8 mouse cellular contexts compared by ENCODE assay signal in the genomic region with DNA sequence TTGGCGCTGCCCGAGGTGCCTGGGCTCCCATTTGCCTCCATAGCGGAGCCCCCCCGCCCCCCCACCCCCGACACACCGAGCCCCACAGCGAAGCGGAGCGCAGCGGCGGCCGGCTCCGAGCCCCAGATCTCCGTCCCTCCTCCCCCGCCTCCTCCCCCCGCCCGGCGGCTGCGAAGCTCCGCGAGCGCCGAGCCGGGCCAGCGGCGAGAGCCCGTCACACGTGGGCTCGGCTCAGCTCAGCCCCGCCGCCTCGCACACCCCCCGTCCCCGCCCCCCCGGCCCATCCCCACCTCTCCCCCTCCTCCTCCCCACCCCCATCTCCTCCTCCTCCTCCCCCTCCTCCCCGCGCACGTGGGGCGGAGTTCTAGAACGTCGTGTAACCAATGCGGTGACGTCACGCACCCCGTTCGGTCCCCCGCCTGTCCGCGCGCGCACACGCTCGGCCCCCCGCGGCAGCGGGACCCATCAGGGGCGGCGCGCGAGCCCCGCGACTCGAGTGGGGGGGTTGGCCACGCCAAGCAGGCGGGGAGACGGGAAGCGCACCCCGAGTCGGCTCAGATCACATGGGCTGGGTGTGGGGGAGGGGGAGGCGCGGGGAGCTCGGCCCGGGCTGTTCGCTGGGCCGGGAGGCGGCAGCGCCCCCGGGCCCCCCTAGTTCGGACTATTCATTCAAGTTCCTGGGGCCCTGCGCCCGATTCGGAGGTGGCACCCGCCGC. TPM values are rescaled to one million over a fixed set of nuclear protein-coding genes. Genes with fewer than 3 reads are reported as not detected.
DNase-seq lines count a peak whose midpoint lies in the region; ATAC-seq and TF ChIP-seq lines count a peak whose summit lies in the region.

Gene Msi2 (minus strand): TSS at position 464 of the 716 bp plus-strand sequence.

- peak within 1 kb of the TSS; percentile 98 for H3K27ac ChIP-seq in ES-E14 (ENCODE audit: insufficient read depth, low read depth, low read length, poor library complexity, severe bottlenecking)
- peak within 1 kb of the TSS; percentile 90 for H3K27ac ChIP-seq in forebrain, embryonic 15.5 days (replicated peaks)
- H3K27ac ChIP-seq in lung, embryonic 15.5 days, result peak within 1 kb of the TSS; percentile 89

- in situ Hi-C loops in ES-E14 (cut with MboI; ENCODE audit: low sequenced_read_pairs in 2 of 2, unreplicated experiment in 2 of 2), result no loop called here

- peak; percentile 82 for ATAC-seq in forebrain, embryonic 15.5 days (replicated peaks)
- ATAC-seq in lung, embryonic 15.5 days (ENCODE audit: borderline replicate concordance, extremely low read depth, low FRiP score, low TSS enrichment), result peak; percentile 86

- intact Hi-C loops in heart, postnatal 25 days (cut with DNase I), result loop anchor here (5.0 kb wide), 1 partner anchor 96 kb away; no protein-coding TSS in a partner anchor

- H3K27me3 ChIP-seq in forebrain, embryonic 15.5 days, result no peaks in the 10 kb centered on the region
- H3K27me3 ChIP-seq in lung, embryonic 15.5 days, result no peaks in the 10 kb centered on the region

- no peaks in the 10 kb centered on the region for H3K9me3 ChIP-seq in ES-E14 (ENCODE audit: control insufficient read depth, insufficient read depth, low read depth, low read length)
- H3K9me3 ChIP-seq in forebrain, embryonic 15.5 days, result no peaks in the 10 kb centered on the region
- H3K9me3 ChIP-seq in lung, embryonic 15.5 days, result no peaks in the 10 kb centered on the region

- H3K4me3 ChIP-seq in ES-E14 (ENCODE audit: insufficient read depth in 1 of 2, low read depth in 1 of 2, low read length in 2 of 2, poor library complexity in 1 of 2, severe bottlenecking in 1 of 2), result peak within 1 kb of the TSS; percentile 94 to 100
- H3K4me3 ChIP-seq in forebrain, embryonic 15.5 days, result peak within 1 kb of the TSS; percentile 98
- peak within 1 kb of the TSS; percentile 97 for H3K4me3 ChIP-seq in lung, embryonic 15.5 days

- peak within 1 kb of the TSS; percentile 99 for H3K9ac ChIP-seq in ES-E14 (ENCODE audit: insufficient read depth, low read depth, low read length, poor library complexity, severe bottlenecking)
- peak within 1 kb of the TSS; percentile 96 for H3K9ac ChIP-seq in forebrain, embryonic 15.5 days (replicated peaks)
- H3K9ac ChIP-seq in lung, embryonic 15.5 days, result peak within 1 kb of the TSS; percentile 96

- peaks cover 4 to 13% of the 10 kb centered on the region in 2 experiments for H3K4me1 ChIP-seq in ES-E14 (ENCODE audit: control insufficient read depth in 2 of 2, insufficient read depth in 2 of 2, low read length in 2 of 2, poor library complexity in 1 of 2)
- peaks cover 45% of the 10 kb centered on the region for H3K4me1 ChIP-seq in forebrain, embryonic 15.5 days
- H3K4me1 ChIP-seq in lung, embryonic 15.5 days, result peaks cover 29% of the 10 kb centered on the region

- H3K36me3 ChIP-seq in ES-E14 (ENCODE audit: control insufficient read depth, insufficient read depth, low read length, poor library complexity, severe bottlenecking), result peaks cover 4% of the 10 kb centered on the region; the same call in 1 of the 2 replicates
- H3K36me3 ChIP-seq in forebrain, embryonic 15.5 days, result no peaks in the 10 kb centered on the region
- H3K36me3 ChIP-seq in lung, embryonic 15.5 days, result no peaks in the 10 kb centered on the region

- peak within 1 kb of the TSS; percentile 88 for H3K4me2 ChIP-seq in forebrain, embryonic 15.5 days (replicated peaks)
- H3K4me2 ChIP-seq in lung, embryonic 15.5 days, result peak within 1 kb of the TSS; percentile 79

- WGBS in forebrain, embryonic 15.5 days, result under 1% methylated on average over 61 of the region's 84 CpGs
- under 1% methylated on average over 32 of the region's 84 CpGs for WGBS in lung, embryonic 15.5 days

- DNase-seq in ES-E14 (ENCODE audit: low read depth, low spot score), result peak; percentile 85
- DNase-seq in cerebellum, adult 11-12 months, result peak; percentile 92
- peak; percentile 86 for DNase-seq in heart, postnatal 25 days (ENCODE audit: low spot score)
- DNase-seq in layer of hippocampus, adult 8-10 months (ENCODE audit: low spot score in 2 of 2), result peak; percentile 88
- peak; percentile 88 for DNase-seq in ovary, adult 18-20 months (ENCODE audit: low spot score)
- DNase-seq in thymus, postnatal 0 days (ENCODE audit: low spot score), result peak; percentile 95

TF ChIP-seq in ES-E14, 5 proteins besides CTCF, POLR2A, EP300 and RAD21:
- no peak for TF ChIP-seq HCFC1 (IDR thresholded peaks at IDR 0.05; ENCODE audit: borderline replicate concordance, insufficient read depth, low read length)
- no peak for TF ChIP-seq CHD2 (IDR thresholded peaks at IDR 0.05; ENCODE audit: low read depth, low read length)

RNA-seq across cellular contexts. Expression of gene Msi2, which starts in this region (rescaled TPM):
- 66.4 and 94.8 TPM in 2 replicates for total RNA-seq in ES-E14 (2012; rRNA removed)
- polyA plus RNA-seq in forebrain, embryonic 15.5 days (2015; fragmentation: Nextera tagmentation; extraction: Ambion mirVana), result 25.3 and 27.1 TPM in 2 replicates
- total RNA-seq in heart, postnatal 25 days (2021), result 100 to 1,000 TPM; 191 to 211 TPM
- 100 to 1,000 TPM; 102 to 121 (median 109) TPM for total RNA-seq in layer of hippocampus, adult 8-10 months (2022)
- 12.0 and 13.8 TPM in 2 replicates for polyA plus RNA-seq in lung, embryonic 15.5 days (2015; fragmentation: Nextera tagmentation; extraction: Ambion mirVana)
- 13.5 and 23.0 TPM in 2 replicates for polyA plus RNA-seq in thymus, postnatal 0 days (2015; fragmentation: Nextera tagmentation; extraction: Ambion mirVana)

Comparison
In these comparisons a context has a peak if more than half of its experiments do, and no peak if none do; other contexts are left out.
1. Peak in every context shown above with its lines: DNase-seq, ATAC-seq, H3K4me3 ChIP-seq and H3K27ac ChIP-seq.